Mouse (Mus musculus) frontal cortex, adult 2 months (tissue): ENCODE data around the gene Slc25a22. TPM values are rescaled to one million over a fixed set of nuclear protein-coding genes. Genes with fewer than 3 reads are reported as not detected.
A peak's percentile ranks its signal among the peaks of the same experiment; 100 is the strongest.

ENCODE experiments used
- DNase-seq, 2 experiments: peaks; one replicate each; pipeline ENCODE4 v3.0.0; 2022; ENCODE audit warnings: low spot score in 1 of 2; ENCODE audit errors: extremely low spot score in 1 of 2
- polyA plus RNA-seq: library from polyadenylated mRNA; depleted of rRNA; stranded (reverse); fragments of >200 nt; gene quantifications from 2 replicates; pipeline ENCODE4 v1.2.3, GENCODE M21; 2012

Slc25a22 gene
- polyA plus RNA-seq, 1 experiment: 251 TPM

DNA sequence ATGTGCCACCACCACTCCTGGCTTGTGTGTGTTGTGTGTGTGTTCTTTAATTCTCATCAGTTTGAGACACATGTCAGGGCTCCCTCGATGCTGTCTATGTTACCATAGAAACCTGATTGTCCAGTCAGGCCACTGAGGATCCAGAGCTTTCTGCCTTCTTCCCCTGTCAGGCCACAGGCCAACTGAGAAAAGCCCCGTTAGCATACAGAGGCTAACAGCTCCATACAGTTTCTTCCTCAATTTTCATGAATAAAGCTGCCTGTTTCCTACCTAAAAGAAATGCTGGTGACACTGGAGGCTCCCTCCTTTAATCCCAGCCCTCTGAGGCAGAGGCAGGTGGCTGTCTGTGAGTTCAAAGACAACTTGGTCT is 1.2 kb downstream of the Slc25a22 start:
- no peak for DNase-seq

DNA sequence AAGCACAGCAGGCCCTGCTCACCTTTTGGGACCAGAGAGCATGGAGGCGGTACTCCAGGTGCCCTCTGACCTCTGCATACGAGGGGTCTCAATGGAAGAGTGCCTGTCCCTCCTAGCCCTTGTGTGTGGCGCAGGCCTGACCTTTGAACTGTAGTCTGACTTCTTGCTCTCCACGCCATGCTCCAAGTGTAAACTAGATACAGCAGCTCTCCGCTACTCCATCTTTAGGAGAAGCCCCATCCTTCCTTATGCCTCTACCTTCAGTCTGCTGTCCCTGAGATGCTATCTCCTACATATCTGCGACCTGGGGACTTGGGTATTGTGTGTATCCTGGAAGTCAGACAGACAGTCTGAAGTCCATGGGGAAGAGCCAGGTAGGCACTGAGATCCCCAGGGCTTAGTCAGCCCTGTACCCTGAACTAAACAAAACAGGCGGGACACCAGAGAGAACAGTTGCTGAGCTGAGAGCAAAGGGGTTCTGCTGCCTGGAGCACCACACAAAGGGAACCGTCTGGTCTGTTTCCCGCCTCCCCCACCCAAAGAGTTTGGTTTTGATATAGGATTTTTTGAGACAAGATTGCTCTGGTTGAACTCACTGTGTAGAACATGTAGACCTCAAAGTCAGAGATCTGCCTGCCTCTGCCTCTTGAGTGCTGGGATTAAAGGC is 1.7 kb downstream of the Slc25a22 start:
- DNase-seq: no peak

DNA sequence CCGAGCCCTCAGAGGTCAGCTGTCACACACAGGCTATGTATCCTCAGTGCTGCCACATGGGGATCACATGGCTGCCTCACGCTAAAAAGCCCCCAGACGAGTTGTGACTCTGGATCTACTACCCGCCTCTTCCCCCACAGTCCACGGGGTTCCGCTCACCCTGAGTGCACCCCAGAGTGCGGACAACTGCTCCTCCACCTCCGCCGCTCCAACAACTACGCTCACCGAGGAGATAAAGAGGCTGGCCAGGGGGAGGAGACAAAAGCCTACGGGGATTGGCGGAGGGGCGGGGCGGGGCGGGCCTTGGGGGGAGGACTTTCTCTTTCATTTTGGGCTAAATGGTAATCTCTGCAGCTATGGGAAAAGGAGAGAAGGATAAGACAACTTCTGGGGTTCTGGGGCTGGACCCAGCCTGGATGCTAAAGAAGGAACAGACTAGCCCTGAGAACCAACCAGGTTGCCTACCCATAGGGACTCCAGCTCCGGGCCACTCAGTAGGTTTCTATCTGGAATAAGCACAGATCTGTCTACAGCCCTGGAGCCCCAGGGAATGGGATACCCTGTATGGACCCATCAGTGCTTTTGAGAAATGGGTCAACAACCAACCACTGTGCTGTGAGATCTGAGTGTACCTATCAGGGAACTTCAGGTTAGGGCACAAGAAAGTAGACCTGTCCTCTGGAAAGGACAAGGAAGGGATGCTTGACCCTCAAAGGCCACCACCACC is 2.4 kb downstream of the Slc25a22 start:
- DNase-seq: peak in 1 of 2 experiments; percentile 65

DNA sequence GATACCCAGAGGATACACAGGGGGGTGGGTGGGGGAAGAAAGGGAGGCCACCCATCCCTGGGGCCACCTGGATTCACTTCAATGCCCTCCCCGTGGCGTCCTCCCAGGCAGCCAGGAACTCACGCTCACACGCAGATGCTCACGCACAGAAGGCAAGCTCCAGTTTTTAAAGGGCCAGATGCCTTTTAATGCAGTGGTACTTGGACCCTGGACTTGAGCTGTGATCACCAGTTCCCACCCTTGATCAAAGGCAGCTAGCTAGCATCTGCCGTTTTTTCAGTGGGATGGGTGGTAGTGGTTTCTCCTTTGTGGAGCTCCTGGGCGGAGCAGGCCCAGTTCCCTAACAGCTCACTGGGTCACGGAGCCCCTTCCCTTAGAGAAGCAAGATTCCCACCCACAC is 3.2 kb downstream of the Slc25a22 start:
- DNase-seq: peak in 1 of 2 experiments; percentile 80

DNA sequence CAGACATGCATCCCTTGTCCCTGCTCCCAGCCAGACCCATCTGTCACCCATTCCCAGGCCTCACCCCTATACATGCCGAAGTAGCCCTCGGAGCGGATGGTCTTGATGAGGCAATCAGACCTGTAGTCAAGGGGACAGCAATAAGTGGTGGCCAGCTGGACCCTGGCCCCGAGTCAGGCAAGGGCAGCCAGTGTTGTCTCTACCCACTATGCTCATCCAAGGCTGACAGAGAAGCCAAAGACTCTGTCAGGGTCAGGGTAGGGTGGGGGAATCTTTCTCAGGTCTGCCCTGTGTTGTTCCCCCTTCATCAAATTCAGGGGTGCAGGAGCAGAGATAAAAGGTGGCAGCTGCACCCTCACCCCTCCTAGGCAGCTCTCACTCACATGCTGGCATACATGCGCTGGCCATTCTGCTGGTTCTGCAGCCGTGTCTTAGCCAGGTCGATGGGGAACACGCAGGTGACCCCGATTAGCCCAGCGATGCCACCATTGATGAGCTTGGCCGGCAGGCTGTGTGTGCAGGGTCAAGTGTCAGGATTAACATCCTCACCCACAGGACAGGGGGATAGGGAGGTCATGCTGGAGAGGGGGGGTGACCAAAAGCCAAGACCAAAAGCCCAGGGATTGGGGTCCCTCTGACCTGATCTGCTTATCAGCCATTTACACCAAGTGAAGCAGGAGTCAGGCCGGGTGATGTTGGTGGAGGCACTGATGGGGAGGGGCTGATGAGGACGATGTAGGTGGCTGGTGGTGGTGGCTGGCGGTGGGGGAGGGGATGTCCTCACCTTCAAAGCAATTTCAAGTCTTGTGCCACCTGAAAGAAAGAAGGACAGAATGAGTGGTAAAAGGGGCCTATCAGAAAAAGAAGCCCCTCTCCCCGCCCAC is 3.9 kb downstream of the Slc25a22 start:
- DNase-seq: no peak

DNA sequence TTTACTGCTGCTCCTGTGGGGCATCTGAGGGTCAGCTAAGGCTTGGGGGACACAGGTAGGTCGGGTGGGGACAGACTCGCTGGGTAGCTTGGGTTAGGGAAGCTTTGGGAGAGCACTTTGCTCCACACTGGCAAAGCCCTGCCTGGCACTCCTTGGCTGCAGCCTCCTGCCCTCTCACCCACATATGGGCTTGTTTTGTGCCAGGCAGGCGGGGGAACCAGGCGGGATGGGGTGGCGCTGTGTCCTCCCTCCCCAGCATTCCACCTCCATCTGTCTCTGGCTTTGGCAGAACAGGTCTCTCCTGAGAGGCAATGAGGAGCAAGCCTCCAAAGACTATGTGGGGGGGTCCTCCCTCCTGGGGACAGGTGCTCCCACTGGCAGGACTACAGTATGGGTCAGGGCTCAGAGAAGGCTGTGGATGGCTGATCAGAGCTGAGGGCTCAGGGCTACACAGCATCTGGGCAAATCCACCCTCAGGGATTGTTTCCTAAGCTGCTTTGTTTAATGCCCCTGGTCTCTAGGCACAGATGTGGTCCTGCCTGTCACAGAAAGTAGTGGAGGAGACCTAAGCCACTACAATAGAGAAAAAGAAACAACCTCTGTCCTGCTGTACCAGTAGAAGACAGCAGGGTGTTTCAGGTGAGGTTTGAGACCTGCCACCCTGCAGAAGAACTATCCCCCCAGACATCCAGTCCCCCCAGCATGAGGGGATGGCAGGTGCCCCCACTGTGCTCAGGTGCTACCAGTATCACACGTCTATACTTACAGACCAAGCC is 4.8 kb downstream of the Slc25a22 start:
- DNase-seq: no peak

DNA sequence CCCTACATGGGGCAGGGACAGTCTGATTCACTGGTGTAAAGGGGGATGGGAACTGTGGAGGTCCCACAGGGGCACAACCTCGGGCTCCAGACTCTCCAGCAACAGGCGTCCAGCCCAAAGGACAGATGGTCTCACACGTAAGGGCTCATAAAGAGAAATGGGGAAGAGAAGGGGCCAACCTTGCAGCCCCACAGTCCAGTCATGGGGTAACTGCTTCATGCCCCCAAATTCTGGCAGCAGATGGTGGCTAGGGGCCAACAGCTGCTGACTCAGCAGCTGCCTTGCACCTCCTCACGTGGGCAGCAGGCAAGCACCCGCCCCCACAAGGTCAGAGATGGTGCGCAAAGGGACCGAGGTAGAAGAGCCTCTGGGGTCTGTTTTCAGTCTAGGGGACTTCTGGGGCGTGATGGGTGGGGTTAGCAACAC is 5.5 kb downstream of the Slc25a22 start:
- no peak for DNase-seq

DNA sequence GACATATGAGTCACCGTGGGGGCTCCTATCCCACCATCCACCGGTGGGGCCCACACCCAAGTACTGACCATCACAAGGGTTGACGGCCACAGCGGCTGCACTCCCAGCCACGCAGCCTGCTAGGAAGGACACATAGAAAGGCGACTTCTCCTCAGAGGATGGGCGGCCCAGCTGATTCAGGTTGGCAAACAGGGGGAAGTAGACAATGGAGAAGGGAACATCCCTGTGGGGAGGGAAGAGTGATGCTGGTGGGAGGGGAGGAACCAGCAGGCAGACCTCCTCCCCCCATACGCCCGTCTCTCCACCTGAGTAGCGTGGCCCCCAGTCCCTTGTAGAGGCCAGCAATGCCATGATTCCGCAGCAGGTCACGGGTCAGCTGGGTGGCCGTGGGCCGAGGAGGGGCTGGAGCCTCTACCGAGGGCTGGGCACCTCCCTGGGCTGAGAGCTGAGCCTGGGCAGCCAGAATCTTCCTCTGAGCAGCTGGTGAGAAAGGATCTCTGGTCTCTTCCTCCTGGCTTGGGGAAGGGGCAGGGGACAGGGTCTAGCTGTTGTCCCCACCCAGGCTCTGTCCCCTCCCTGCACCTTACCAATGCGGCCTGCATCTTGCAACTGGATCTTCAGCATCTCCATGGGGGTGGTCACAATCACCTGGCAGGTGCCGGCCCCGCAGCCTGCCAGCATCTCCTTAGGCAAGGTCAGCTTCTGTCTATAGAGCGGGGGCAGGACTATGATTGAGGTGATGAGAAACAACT is 6.1 kb downstream of the Slc25a22 start:
- DNase-seq: no peak

DNA sequence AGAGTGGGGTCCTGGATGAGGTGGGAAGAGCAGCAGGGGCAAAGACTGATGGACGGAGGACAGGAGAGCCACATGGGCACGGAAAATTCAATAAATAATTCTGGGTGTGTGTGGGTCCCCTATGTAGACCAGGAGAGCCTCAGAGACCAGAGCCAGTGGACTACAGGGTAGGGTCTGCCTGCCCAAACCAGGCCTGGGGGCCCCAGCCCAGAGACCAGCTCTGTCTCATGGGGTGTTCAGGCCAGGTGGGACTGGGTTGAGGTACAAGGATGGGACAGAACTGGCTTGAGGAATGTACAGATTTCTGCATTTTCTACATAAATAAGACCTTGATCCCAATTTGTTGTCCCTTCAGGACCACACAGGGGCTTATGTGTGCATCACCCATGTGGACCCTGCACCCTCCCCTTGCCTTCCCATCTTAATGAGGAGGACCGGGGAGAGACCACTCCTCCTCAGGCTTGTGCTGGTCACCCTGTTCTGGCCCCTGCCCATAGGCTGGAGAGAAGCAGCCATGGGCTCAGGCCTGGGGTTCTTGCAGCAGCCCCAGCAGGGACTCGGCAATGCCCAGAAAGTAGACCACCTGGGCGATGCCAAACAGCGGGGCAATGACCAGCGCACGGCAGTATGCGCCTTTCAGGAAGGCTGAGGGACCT is 7.0 kb downstream of the Slc25a22 start:
- DNase-seq: no peak

DNA sequence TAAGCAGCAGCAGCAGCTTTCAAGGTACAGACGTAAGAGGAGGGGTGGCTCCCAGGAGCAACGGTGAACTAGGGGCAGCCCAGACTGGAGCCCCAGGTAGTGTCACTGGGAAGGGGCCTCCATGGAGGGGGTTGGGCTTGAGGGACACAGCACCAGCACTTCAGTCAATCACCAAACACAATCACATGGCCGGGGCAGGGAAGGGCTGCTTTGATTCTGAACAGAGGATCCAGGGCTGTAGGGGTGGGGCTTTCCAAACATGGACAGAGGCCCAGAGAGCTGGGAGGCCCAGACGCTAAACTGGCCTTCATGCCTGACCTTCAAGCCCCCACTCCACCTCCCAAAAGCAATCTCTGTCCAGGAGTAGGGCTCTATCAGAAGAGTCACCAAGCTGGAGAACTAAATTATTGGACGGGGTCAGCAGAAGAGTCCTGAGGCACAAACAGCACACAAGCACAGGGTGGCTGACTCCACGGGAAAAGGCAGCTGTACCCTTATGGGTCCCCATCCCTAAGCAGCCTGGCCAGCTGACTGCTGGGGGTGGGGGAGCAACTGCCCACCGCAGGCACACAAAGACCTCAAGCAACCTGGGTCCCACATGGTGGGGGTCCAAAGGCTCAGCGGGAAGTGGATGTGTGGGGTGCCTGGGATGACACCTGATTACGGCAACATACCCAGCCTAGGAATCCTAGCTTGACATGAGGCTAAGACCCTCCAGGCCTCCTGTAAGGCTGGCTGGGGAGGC is 7.7 kb downstream of the Slc25a22 start:
- no peak for DNase-seq

DNA sequence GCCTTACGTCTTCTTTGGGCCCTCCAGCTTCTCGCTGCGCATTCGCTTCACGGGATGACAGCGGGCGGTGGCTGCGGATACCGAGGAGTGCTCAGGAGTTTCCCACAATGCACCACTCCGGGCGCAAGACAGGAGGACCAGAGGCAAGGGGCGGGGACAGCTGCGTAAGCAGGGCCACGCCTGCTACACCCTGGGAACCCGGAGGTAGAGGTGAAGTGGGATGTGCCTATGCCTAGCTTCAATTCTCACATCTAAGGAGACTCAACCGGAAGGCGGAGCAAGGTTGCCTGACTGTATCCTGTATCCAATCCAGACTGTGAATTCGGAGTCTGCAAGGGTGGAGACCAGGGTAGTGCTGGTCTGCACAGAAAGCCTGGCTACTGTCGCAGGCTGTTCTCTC is 8.4 kb downstream of the Slc25a22 start, which contains the start of gene Cend1:
Gene Cend1, minus strand, starts transcription at position 182 of the 400 bp plus-strand sequence.
- DNase-seq: peak; percentile 90 to 94

DNA sequence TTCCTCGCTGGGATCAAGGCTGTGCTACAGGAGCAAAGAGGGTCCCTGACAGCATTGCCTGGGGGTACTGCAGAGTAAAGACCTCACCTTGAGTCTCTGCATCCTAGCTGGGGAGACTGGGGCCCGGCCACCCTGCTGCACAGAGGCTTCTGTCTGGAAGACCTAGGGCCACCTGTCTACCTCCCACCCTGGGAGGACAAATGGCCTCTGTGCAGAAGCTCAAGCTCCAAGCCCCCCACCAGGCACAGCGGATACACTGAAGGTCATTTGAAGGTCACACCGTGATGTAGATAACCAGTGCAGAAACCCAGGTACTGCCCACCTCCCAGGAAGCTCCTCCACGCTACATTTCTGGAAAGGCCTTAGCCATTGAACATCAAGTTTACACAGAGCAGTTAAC is 9.0 kb downstream of the Slc25a22 start:
- no peak for DNase-seq

DNA sequence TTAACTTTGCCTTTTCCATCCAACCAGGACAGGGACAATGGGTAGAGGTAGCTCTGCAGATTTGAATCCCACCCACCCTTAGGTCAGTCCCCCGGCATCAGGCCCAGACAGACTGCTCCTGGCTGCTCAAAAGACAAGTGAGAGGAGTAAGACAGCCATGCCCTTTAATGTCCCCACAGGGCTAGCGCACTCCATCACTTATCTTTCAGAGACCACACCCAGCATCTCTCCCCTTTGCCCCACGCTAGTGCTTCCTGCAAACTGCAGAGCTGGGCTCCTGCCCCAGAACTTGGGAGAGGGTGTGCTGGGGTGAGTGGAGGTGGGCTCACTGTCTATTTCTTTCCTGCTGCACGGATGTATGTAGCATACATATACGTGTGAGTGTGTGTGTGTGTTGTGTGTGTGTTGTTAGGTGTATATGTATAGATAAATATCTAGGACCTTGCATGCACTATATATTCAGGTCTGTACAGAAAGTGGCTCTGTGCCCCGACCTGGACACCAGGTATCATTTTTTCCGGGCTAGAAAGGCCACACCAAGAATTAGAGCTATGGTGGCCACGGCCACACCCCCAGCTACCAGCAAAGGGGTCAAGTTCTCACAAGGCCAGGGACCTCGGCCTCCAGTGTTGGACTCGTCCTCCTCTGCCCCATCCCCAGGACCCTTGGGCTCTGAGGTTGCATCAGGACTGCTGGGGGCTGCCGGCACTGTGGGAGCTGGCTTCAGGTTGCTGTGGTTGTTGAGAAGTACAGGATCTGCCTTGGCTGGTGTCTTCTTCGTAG is 10.6 kb downstream of the Slc25a22 start:
- DNase-seq: no peak

DNA sequence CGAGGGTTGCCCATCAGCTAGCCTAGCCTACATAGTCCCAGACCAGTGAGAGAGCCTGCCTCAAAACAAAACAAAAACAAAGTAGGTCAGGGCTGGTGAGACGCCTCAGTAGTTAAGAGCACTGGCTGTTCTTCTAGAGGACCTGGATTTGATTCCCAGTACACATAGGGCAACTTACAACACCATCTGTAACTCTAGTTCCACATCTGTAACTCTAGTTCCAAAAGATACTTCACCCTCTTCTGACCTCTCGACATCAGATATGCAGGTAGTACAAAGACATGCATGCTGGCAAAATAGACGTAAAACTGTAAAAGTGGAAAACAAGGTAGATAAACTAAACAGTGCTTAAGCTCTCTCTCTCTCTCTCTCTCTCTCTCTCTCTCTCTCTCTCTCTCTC is 13.9 kb downstream of the Slc25a22 start:
- no peak for DNase-seq

DNA sequence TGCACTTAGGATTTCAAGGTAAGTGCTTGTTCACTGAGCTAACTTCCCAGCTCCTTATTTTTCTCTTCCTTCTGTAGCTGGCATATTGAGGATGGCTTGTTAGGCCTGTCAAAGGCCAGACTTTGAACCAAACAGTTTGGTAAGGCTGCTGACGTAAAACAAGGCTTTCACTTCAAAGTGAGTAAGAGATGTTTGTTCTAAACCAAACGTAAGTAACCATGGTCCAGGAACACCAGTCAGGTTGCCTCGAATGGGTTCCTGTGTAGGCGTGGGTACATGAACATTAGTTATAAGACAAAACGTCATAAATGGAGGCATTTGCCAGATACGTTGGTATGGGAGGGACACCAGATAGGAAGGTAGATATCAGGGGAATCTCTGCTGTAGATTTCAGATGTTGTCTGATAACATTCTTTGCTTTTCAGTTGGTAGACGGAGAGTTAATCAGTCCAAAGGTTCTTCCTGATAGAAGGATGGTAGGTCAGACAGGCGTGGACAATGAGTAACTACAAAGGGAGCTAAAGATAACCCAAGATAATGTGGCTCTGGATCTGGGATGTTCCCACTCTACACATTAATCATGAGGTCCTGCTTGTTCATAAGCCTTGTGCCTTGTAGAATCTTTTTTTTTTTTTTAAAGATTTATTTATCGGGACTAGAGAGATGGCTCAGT is 17.5 kb downstream of the Slc25a22 start:
- no peak for DNase-seq

DNA sequence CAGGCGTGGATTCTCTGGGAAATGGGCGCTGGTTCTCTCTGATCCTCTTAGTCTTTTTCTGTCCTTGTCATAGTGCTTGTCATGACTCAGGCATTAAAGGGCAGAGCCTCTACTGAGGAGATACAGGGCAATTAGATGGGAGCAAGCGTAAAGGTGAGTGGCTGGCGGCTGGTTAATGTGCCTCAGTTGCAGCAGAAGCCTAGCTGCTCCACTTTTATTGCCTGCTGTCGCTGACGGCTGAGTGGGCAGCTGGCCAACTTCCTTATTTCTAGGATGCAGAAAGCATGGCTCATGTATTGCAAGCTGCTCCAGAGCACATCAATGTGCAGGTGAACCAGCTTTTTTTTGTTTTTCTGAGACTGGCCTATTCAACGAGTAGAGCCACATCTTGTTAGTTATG is 18.7 kb downstream of the Slc25a22 start:
- peak in 1 of 2 experiments; percentile 62 for DNase-seq
